Mouse (Mus musculus): ENCODE data around the gene Shroom3.
A peak's percentile ranks its signal among the peaks of the same experiment; 100 is the strongest.

Gene Shroom3

DNA sequence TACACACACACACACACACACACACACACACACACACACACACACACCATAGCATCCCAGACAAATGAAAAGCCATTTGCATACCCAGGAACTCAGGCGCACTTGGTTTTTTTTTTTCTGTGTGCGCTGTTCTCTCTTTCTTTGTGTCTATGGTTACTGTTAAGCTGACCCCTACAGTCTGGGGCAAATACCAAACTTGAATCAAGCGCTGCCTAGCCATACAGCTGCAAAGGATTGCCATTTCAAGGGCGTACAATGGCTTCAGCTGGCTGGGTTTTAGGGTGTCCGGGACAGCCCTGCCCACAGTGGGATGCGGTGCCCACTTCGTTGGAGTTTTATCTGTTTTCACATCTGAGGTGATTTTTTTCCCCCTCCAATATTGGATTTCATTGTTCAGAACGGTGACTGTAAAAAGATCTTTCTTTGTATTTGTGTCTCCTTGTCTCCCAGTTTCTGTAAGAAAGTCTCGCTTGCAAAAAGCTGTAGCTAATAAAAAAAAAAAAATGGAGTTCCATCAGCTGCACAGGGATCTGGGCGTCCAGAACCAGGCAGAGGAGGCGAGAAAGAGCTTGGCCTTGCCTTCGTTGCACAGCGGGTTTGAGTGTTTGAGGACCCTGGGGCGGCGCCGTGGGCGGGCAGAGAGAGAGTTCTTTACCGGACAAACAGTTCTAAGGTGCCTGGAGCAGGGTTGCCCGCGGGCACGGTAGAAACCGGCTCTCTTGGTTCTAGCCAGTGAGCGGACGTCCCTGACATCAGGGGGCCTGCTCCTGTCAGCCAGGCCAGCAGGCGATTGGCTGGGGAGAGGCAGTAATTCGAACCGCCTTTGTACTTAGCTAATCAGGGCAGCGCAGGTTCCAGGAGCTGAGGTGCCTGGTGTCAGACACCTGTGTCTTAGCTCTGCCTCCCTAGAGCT, 125.5 kb downstream of the Shroom3 start:
- DNase-seq (ENCODE audit: low read depth, low spot score): peak; percentile 67

DNA sequence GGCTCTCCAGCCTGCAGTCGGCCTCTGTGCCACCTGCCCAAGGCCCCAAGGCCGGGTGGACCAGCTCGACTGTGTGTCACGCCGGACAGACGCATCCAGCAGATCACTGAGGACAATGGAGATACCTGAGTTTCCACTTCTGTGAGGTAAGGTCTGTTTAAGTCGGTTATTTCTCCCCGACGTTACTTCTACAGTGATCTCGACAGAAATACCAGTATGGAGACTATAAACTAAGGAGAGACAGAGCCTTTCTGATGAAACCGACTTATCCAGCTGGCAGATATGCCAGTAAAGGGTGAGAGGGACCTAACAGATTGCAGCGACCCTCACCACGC, 126.1 kb downstream of the Shroom3 start:
- DNase-seq (ENCODE audit: low read depth, low spot score): no peak

DNA sequence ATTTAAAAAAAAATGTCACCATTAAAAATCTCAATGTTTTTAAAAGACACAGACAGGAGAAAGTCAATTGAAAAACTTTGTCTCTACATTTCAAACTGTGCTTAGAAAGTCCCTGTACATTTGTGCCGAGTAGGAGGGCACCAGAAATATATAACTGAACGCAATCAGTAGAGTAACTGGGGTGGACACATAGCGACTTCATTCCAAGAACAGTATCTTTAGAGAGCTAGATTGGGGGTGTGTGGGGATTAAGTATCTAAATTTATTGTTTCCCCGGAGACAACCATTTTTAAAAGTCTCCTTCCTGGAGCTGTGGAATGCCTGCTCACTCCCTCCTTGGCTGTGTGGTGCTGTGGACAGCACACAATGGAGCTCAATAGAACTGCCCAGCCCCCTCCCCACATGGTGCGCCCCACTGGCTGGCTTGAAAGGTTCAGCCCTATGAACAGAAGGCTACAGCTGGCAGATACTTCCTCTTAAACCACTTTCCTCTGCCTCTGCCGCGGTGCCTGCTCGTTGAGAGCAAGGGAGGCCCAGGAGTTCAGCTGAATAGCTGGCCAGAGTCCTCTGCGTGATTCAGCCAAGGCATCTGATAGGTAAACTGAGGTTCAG, 127.8 kb downstream of the Shroom3 start:
- no peak for DNase-seq (ENCODE audit: low read depth, low spot score)

DNA sequence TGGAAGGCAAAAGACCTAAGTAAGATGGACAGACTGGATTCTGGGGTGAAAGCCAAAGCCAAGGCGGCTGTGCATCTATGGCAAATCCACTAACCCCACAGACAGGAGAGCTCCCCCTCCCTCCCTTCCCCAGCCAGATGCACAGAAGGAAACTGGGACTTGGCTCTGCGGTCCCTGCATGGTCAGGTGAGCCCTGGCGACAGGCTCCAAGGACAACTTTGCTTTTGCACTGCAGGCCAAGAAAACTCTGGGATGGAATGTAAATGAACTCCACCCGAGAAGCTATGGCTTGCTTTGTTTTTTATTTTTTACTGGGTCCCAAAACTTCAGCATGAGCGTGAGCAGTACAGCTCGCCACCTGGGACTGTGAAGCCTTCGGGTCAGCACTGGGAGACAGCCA, 128.5 kb downstream of the Shroom3 start:
- no peak for DNase-seq (ENCODE audit: low read depth, low spot score)

DNA sequence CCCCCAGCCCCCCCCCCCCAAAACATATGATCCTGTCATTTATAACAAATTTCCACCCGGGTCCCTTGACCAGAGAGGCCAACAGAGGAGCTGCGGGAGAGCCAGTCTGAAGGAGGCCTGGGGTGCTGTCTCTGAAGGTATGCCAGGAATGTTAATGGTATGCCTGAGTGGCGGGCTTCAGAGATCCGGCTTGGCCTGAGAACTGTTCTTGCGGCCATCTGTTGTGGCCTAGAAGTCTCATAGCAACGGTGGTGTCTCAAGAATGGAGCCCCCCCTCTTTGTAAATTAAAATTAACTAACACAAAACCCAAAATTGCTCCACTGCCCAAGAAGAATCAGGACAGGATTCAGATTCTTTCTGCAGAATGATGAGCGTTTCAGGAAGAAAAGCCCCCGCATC, 129.7 kb downstream of the Shroom3 start:
- DNase-seq (ENCODE audit: low read depth, low spot score): no peak

DNA sequence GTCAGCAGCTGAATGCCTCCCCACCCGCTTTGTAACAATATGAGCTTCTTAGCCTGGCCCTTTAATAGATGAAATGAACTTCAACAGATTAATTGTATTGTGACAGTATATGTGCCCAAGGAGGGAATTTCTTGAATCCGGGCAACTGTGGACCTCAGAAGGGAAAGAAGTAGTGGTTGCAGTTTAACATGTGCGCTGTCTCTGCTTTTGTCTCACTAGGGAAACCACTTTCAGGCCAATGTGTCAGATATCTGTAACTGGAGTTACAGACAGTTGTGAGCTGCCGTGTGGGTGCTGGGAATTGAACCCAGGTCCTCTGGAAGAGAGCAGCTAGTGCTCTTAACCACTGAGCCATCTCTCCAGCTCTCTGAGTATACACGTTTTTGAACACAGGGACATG, 130.3 kb downstream of the Shroom3 start:
- DNase-seq (ENCODE audit: low read depth, low spot score): no peak

DNA sequence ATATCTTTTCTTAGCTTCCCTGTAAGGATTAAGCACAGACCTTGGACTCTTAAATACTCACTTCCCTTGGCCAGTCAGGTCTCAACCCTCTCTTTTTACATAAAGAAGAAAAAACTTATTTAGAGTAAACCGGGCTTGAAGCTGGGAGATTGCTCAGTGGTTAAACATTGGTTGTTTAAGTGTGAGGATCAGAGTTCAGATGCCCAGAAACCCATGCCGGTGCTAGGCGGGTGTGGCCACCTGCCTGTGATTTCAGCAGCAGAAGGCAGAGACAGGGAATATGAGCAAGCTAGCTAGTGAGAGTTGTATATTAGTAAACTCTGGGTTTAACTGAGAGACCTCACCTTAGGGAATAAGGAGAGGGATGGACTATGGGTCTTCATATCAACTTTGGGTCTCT, 131.4 kb downstream of the Shroom3 start:
- DNase-seq (ENCODE audit: low read depth, low spot score): no peak

DNA sequence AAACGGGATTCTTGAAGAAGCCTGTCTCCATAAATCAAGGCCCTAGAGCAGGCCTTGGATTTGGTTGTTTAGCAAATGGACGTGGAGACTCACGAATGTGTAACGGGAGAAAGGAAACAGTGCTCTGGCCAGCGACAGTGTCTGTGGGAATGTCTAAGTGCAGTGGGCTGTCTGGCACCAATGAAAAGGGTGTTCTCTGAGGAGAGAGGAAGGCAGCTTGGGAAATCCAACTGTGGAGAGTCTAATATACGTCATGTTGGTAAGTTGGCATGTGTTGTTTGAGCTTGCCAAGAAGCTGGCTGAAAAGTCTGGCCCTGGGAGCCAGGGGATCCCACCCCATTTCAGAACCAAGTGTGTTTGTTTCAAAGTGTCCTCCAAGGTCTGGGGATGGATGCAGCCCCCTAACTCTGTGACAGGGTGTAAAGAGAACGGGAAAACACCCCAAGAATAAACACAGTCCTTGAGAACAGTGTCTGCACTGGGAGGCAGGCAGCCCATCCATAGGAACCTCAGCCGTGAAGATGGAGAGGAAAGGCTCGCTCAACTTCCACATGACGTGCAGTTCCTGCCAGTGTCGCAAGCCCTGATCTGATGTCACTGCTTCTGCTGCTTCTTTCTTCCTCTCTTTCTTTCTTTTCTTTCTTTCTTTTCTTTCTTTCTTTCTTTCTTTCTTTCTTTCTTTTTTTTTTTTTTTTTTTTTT, 134.0 kb downstream of the Shroom3 start:
- DNase-seq (ENCODE audit: low read depth, low spot score): no peak

DNA sequence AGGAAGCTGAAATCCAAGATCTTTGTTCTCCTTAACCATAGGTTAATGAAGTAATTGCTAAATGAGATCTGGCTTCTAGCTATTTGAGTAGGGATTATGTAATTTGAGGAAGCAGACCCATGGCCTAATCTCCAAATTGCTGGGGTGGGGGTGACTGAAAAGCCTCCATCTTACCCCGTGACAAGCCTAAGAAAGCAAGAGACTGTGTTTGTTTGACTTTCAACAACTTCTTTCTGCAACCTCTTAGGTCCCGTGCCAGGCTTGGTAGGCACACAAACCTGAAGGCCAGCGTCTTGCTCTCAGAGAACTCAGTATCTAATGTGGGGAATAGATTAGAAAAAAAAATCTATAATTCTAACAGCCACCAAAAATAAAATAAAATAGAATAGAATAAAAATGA, 138.1 kb downstream of the Shroom3 start:
- no peak for DNase-seq (ENCODE audit: low read depth, low spot score)

DNA sequence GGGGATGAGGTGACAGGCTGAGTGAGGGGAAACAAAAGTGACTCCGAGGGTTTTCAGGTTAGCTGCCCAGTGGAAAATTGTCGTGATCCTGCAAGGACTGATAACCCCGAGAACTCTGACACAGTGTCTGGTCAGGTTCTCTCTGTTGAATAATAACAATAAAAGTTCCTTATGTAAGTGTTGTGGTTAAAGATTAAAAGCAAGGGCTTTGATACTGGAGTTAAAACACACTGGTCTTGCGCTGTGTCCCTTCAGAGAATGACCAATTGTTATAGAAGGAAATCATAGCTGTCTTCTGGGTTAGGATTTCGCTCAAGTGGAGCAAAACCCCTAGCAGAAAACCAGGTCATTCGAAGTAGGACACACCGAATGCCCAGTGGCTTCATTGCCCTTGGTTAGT, 140.3 kb downstream of the Shroom3 start:
- no peak for DNase-seq (ENCODE audit: low read depth, low spot score)

DNA sequence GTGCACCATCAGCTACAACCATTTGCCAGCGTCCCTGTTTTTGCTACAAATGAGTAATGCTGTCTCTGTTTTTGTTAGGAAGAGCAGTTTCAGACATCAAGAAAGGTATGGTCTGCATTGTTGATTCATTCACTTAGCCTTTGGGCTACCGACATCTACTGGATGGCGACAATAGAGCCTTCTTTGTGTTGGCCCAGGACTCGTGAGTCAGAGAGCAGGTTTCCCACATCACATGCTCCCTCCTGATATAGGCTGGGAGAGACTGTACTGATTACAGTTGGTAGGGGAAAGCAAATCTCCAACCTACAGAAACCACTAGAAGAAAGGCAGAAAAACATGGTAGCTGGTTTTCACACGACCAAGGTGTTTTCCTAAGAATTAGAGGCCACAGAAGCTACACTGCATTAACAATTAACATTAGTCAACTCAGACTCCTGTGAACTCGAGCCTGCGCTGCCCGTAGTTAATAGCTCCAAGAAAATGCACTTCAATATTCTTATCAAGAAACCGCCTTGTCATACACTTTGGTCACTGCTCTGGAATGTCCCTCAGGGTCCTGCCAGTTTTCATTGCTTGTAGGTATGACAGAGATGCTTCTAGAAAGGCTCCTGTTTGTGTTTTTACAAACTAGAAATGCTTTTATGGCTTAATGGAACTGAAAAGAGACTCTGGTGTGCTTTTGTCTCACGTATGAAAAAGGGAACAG, 141.2 kb downstream of the Shroom3 start:
- DNase-seq (ENCODE audit: low read depth, low spot score): no peak

DNA sequence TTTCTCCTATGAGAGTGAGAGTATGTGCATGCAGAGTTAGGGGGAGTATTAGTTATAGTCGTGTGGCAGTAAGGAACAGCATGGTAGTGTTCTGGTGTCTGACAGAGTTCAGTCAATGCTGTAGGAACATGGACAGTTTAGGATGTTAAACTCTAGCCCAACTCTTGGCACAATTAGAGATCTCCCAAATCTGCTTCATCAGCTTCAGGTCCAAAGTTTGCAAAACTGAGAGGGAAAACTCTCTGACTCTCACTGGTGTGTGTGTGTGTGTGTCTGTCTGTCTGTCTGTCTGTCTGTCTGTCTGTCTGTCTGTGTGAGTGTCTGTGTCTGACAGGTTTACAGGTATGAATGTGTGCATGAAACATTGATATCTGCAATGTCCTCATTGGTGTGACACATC, 147.2 kb downstream of the Shroom3 start:
- DNase-seq (ENCODE audit: low read depth, low spot score): no peak

DNA sequence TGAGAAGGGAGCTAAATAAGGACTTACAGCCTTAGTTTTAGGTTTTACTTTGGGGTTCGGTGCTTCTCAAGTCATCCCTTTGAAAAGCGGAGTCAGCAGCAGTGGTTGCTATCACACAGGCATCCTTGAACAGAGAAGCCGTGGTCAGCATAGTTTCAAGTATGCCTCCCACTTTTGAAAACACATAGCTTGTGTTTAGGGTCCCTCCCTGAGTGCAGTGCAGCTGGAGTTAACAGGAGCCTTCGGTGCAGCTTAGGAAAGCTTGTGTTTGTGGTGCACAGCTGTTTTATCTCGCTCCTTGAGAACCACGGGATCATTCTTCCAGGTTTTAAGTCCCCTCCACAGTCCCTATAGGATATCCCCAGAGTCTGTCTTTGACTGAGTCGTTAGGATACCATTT, 151.3 kb downstream of the Shroom3 start:
- no peak for DNase-seq (ENCODE audit: low read depth, low spot score)

DNA sequence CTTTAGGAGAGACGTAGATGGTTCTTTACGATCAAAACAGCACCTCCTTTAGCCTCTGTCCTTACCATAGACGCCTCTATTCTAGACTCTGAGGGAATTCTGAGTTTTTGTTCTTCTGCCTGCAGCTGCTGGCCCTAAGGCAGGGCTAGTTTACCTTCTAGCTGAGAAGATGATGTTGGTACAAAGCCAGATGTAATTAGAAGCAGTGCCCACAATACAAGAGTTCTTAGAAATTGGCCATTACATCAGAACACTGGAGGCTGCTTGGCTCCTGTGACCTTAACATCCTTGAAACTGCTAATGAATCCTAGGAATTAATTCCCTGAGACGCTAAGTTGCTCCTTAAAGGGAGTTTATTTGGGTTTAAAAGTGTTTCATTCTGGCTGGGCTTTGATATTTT, 154.1 kb downstream of the Shroom3 start:
- DNase-seq (ENCODE audit: low read depth, low spot score): no peak

DNA sequence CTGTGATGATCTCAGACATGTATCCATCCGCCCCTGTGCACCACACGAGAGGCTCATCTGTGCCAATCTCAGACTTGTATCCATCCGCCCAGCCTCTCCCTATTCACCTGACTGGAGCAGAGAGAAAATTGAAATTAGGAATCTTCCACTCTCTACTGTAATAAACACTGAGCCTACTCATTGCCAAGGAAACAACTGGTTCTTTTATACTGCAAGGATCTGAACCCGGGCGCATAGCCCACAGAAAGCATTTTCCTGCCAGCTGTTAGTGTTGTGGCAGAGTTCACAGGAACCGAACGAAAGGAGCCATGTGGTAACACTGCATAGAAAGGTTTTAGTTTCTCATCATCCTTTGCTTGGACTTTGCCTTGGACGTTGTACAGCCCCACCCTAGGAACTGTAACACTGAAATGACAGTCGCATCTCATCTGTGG, 155.1 kb downstream of the Shroom3 start:
- DNase-seq (ENCODE audit: low read depth, low spot score): no peak

DNA sequence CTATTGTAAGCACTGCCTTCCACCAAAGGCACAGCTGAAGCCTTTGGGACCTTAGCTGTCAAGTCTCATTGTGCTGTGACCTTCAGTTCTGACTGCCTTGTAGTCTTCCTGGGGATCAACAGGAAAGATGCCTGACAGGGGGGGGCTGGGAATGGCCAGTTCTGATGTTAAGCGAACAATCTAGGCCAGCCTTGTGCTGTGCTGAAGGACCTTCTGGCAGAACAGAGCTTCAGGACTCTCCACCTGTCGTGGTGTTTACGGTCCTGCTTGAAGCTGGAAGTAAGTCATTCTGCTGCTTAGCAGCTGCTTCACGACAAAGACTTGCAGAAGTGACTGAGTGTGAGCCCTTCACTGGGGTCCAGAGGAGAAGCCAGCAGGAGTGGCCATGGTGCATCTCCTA, 156.1 kb downstream of the Shroom3 start:
- no peak for DNase-seq (ENCODE audit: low read depth, low spot score)

DNA sequence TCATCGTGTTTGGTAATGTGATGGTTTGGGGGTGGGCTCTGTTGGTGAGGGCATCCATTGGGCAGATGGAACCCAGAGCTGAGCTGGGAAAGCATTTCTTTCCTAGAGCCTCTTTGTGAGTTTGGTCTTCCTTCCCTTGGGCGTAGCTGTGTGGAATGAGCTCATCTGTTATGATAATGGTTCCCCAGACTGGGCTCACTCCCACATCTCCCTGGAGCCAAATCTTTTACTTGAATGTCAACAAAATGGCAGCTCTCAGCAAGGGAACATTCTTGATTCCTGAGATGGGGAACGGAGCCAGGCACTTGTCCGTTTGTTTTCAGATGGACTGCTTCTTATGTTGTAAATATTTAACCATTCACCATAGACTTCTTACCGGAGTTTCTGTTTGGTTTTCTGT, 158.2 kb downstream of the Shroom3 start:
- no peak for DNase-seq (ENCODE audit: low read depth, low spot score)

DNA sequence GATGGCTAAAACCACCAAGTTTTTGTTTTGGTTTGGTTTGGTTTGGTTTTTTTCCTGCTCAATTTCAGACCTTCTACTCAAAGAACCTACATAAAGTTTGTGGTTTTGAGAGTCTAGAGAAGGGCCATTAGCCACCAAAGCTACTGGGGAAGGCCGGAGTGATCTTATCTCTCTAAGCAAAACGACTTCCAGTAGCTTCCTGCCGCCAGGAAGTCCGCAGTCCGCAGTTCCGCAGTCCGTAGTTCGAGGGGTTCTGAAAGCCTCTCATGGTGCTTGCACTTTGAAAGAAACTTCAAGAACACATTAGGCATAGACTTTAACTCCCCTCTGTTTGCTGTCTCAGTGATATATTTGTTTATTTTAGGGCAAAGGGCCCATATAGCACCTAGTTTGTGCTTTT, 159.2 kb downstream of the Shroom3 start:
- DNase-seq (ENCODE audit: low read depth, low spot score): no peak

DNA sequence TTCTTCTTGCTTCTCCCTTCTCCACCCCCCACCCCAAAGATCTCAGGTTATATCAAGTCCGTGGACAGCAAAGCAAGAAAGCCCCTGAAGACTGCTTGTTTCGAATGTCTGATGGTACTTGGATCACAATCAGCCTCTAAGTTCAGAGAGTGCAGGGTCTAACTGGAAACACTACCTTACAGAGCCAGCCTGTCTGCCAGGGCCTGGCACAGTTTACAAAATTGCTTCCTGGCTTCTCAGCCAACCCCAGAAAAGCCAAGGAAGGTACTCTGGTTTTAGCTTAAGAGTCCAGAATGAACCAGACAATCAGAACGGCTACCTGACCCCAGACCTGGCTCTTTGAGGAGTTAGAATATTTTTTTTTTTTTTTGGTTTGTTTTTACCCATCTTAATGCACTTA, 159.6 kb downstream of the Shroom3 start:
- no peak for DNase-seq (ENCODE audit: low read depth, low spot score)

DNA sequence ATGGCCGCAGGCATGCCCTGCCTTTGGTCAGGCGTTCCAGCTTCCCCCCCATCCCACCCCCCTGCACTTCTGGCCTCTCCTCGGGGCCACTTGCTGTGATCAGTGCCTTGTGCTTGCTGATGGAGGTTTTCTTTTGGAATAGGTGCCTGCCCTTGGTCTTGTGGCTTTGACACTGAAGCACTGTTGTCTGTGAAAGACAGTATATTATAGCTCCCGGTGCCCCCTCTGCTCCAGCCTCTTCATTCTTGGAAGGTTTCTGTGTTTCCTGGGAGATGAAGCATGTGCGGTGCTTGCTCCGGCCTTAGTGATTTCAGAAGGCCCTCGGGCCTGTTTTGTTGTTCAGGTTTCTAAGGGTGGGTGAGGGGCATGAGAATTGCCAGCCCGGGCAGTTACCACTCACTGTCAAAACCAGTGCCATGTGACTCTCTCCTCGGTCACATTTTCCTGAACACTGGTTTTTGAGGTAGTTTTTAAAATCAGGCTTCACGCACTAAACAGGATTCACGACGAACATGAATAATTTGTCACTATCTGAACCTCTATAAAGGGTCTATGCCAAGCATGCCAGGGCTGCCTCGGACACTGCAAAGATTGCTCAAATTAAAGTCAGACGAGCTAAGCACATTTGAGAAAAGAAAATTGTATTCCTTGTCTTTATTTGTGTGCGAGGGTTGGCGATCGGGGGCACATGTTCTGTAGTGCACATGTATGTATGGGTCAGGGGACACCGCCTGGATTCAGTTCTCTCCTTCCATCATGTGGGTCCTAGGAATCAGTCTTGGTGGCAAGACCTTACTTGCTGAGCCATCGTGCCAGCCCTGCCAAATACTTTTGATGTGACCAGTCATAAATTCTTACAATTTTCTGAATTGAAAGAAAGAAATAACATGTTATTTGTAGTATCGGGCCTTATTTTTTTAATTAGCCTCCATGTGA, 160.9 kb downstream of the Shroom3 start:
- peak; percentile 65 for DNase-seq (ENCODE audit: low read depth, low spot score)

DNA sequence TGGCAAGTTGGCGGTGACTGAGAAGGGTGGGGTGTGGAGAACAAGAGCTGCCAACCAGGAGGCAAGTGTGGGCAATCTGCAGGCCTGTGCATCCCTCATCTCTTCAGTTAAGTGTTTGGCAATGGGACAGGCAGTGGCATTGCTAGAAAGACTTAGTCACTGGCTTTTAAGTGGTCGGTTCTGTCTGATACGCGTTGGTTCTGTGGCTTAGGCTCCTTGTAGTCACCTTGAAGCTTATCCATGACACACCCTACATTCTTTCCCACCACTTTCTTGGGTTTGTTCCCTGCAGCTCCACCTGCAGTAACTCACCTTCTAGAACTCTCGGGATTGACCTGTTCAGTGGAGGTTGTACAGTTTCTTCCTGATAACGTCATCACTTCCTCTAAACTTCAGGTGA, 166.5 kb downstream of the Shroom3 start:
- no peak for DNase-seq (ENCODE audit: low read depth, low spot score)

Measured in embryo, embryonic 11.5 days (tissue).